Mouse (Mus musculus): ENCODE measurements around the gene Tnxb.

DNA sequence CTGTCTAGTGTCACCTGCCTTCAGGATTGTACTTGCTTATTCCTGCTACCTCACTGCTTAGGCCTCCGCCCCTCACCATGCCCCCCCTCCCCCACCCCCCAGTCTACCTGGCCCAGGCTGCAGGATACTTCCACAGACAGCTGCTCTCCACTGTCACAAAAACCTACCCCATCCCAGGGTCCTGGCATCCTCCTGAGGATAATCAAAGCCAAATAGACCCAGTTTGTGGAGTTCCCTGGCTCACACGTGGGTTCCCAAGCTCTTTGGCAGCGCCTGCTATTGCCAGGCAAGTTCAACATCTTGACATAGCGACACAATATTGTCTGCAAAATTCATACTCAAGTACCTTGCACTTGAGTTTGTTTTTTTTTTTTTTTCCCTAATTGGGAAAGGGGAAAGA is 10.3 kb downstream of the Tnxb start:
- TF ChIP-seq CTCF (IDR thresholded peaks at IDR 0.05; ENCODE audit: control insufficient read depth, insufficient read depth, insufficient replicate concordance, low read depth, low read length) (no peak), POLR2A (IDR thresholded peaks at IDR 0.05; ENCODE audit: control insufficient read depth, low read depth, low read length) (no peak)

All from testis, adult 2 months (tissue).